Mouse (Mus musculus): Measurements from ENCODE around the gene Fa2h.

- TF ChIP-seq MYOD1 (IDR thresholded peaks at IDR 0.05; ENCODE audit: control insufficient read depth in 1 of 3, insufficient read length in 2 of 3, low read depth in 2 of 3) (no peak), POLR2A (IDR thresholded peaks at IDR 0.05; ENCODE audit: insufficient read length, low read depth) (no peak), REST (IDR thresholded peaks at IDR 0.05; ENCODE audit: insufficient read depth, insufficient read length) (no peak), CEBPB (IDR thresholded peaks at IDR 0.05; ENCODE audit: insufficient read depth, poor library complexity, severe bottlenecking) (no peak), MYOG (IDR thresholded peaks at IDR 0.05; ENCODE audit: control insufficient read depth in 1 of 3, insufficient read depth in 1 of 3, insufficient read length in 2 of 3, low read depth in 2 of 3) (no peak)
These were observed 56.9 kb downstream of the Fa2h start for GRCm38 (mm10) chr8:111336692-111337091.

All from myocyte (in vitro differentiated cells).